Comparison of ENCODE assay signal across 8 mouse cellular contexts in the genomic region with DNA sequence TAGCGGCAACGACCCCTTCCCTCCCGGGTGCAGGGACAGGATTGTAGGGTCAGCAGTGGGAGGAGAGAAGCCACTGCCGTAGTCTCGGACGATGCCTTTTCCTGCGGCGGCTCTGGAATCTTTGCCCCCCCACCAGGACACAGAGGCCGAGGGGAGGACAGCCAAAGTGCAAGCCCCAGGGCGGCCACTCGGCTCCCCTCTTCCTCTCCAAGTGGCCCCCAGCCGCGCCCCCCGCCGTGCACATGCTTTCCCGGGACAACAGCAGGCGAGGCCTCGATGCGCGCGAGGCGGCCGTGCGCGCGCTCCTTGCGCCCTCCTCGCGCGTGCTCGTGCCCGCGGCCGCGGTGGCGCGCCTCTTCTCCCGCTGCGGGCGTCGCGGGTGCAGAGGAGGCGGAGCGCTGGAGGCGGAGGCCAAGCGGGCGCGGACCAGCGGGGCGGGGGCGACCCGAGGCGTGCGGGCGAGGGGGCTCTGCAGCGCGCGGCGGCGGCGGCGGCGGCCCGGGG.
A peak's percentile ranks its signal among the peaks of the same experiment; 100 is the strongest.
DNase-seq lines count a peak whose midpoint lies in the region; ATAC-seq lines count a peak whose summit lies in the region.

No protein-coding gene starts in this region.

- H3K9ac ChIP-seq in forebrain, embryonic 12.5 days: peak overlapping the region; percentile 83
- H3K9ac ChIP-seq in heart, embryonic 16.5 days (ENCODE audit: low read length): peak overlapping the region; percentile 88
- peak overlapping the region; percentile 21; the same call in 1 of the 2 replicates for H3K9ac ChIP-seq in liver, embryonic 15.5 days
- peak overlapping the region; percentile 92 for H3K9ac ChIP-seq in neural tube, embryonic 13.5 days

- H3K36me3 ChIP-seq in forebrain, embryonic 12.5 days (replicated peaks): no peaks in the 10 kb centered on the region
- H3K36me3 ChIP-seq in heart, embryonic 16.5 days (ENCODE audit: control insufficient read depth, insufficient read depth): no peaks in the 10 kb centered on the region
- no peaks in the 10 kb centered on the region for H3K36me3 ChIP-seq in liver, embryonic 15.5 days (replicated peaks)
- no peaks in the 10 kb centered on the region for H3K36me3 ChIP-seq in neural tube, embryonic 13.5 days

- peak overlapping the region; percentile 70 for H3K4me2 ChIP-seq in forebrain, embryonic 12.5 days
- peak overlapping the region; percentile 92 for H3K4me2 ChIP-seq in heart, embryonic 16.5 days (ENCODE audit: low read depth, low read length)
- peak overlapping the region; percentile 74 for H3K4me2 ChIP-seq in liver, embryonic 15.5 days
- peak overlapping the region; percentile 73 for H3K4me2 ChIP-seq in neural tube, embryonic 13.5 days

- H3K27me3 ChIP-seq in forebrain, embryonic 12.5 days: no peaks in the 10 kb centered on the region
- no peaks in the 10 kb centered on the region for H3K27me3 ChIP-seq in heart, embryonic 16.5 days (ENCODE audit: control insufficient read depth, insufficient read depth, low read length)
- peaks cover 67% of the 10 kb centered on the region for H3K27me3 ChIP-seq in liver, embryonic 15.5 days
- H3K27me3 ChIP-seq in neural tube, embryonic 13.5 days: no peaks in the 10 kb centered on the region

- H3K27ac ChIP-seq in forebrain, embryonic 12.5 days: peak overlapping the region; percentile 72
- peak overlapping the region; percentile 77 for H3K27ac ChIP-seq in heart, embryonic 16.5 days (ENCODE audit: low read length)
- no peak overlapping the region for H3K27ac ChIP-seq in liver, embryonic 15.5 days (replicated peaks)
- H3K27ac ChIP-seq in neural tube, embryonic 13.5 days (replicated peaks): peak overlapping the region; percentile 94

- H3K9me3 ChIP-seq in forebrain, embryonic 12.5 days: no peaks in the 10 kb centered on the region
- no peaks in the 10 kb centered on the region for H3K9me3 ChIP-seq in heart, embryonic 16.5 days (replicated peaks; ENCODE audit: control insufficient read depth, low read length)
- no peaks in the 10 kb centered on the region for H3K9me3 ChIP-seq in liver, embryonic 15.5 days (replicated peaks)
- H3K9me3 ChIP-seq in neural tube, embryonic 13.5 days: no peaks in the 10 kb centered on the region

- peak; percentile 92 for ATAC-seq in forebrain, embryonic 12.5 days (ENCODE audit: low FRiP score)
- peak; percentile 89 for ATAC-seq in heart, embryonic 16.5 days (replicated peaks; ENCODE audit: extremely low read depth, insufficient read depth, low FRiP score)
- ATAC-seq in liver, embryonic 15.5 days (ENCODE audit: insufficient read depth): peak; percentile 74
- ATAC-seq in neural tube, embryonic 13.5 days (ENCODE audit: low read depth): peak; percentile 92

- H3K4me1 ChIP-seq in forebrain, embryonic 12.5 days: peaks cover 32% of the 10 kb centered on the region
- H3K4me1 ChIP-seq in heart, embryonic 16.5 days (ENCODE audit: control insufficient read depth, insufficient read depth, low read length): peaks cover 30% of the 10 kb centered on the region
- H3K4me1 ChIP-seq in liver, embryonic 15.5 days (replicated peaks): peaks cover 4% of the 10 kb centered on the region
- peaks cover 37% of the 10 kb centered on the region for H3K4me1 ChIP-seq in neural tube, embryonic 13.5 days (replicated peaks)

- H3K4me3 ChIP-seq in forebrain, embryonic 12.5 days (replicated peaks): peak overlapping the region; percentile 87
- peak overlapping the region; percentile 84 for H3K4me3 ChIP-seq in heart, embryonic 16.5 days (ENCODE audit: low read length)
- H3K4me3 ChIP-seq in liver, embryonic 15.5 days (replicated peaks): peak overlapping the region; percentile 60
- H3K4me3 ChIP-seq in neural tube, embryonic 13.5 days: peak overlapping the region; percentile 93

- under 1% methylated on average over 54 of the region's 64 CpGs for WGBS in forebrain, embryonic 12.5 days
- WGBS in heart, embryonic 16.5 days: 0% methylated on average over 45 of the region's 64 CpGs
- WGBS in liver, embryonic 15.5 days (ENCODE audit: insufficient replicate concordance): under 1% methylated on average over 63 of the region's 64 CpGs
- 1% methylated on average over 52 of the region's 64 CpGs for WGBS in neural tube, embryonic 13.5 days

- peak; percentile 65 for DNase-seq in 3134 (ENCODE audit: extremely low read depth, insufficient read length, low spot score)
- peak; percentile 74 for DNase-seq in brain, embryonic 18.5 days (ENCODE audit: low read depth, low spot score)
- DNase-seq in kidney, postnatal 36 days: peak; percentile 83 to 94
- DNase-seq in testis, postnatal 14 days (ENCODE audit: low spot score): peak; percentile 87

Comparison
In these comparisons a context has a peak if more than half of its experiments do, and no peak if none do; other contexts are left out.
1. H3K9ac ChIP-seq: peak in every context shown above with its lines; median percentile 92 in neural tube, embryonic 13.5 days; 88 in heart, embryonic 16.5 days; 83 in forebrain, embryonic 12.5 days; 21 in liver, embryonic 15.5 days.